Mouse (Mus musculus) midbrain, embryonic 14.5 days (tissue): ENCODE results near the gene Mpped2. TPM values are rescaled to one million over a fixed set of nuclear protein-coding genes. Genes with fewer than 3 reads are reported as not detected.

ENCODE experiments used
- ATAC-seq: fragments of 200-750 bp; cut with Nextera tagmentation; 2 replicates; pipeline ENCODE4 v1.8.0; 2017; ENCODE audit warnings: moderate number of reproducible peaks, moderate library complexity; ENCODE audit not compliant: low FRiP score, low TSS enrichment
- DNase-seq: peaks from one replicate; pipeline ENCODE4 v3.0.0-alpha.2; 2015
- H3K27ac ChIP-seq: fragments of 300-500 bp; sonication (generic); replicated peaks from 2 replicates; pipeline ENCODE4 v1.5.1; 2014; ENCODE audit warnings: mild to moderate bottlenecking, low read depth, low read length, moderate library complexity
- H3K27me3 ChIP-seq: fragments of 300-500 bp; sonication (generic); 2 replicates; pipeline ENCODE4 v1.6.1; 2014; ENCODE audit warnings: low read length, control low read depth, mixed read lengths; ENCODE audit not compliant: control insufficient read depth, insufficient read depth
- H3K36me3 ChIP-seq: fragments of 300-500 bp; sonication (generic); 2 replicates; pipeline ENCODE4 v1.6.1; 2014; ENCODE audit warnings: low read length, control low read depth; ENCODE audit not compliant: control insufficient read depth, insufficient read depth
- H3K4me1 ChIP-seq: fragments of 300-500 bp; sonication (generic); 2 replicates; pipeline ENCODE4 v1.6.1; 2014; ENCODE audit warnings: mild to moderate bottlenecking, antibody characterized with exemption, low read length, control low read depth; ENCODE audit not compliant: control insufficient read depth, insufficient read depth
- H3K4me2 ChIP-seq: fragments of 300-500 bp; sonication (generic); 2 replicates; pipeline ENCODE4 v1.6.1; 2014; ENCODE audit warnings: mild to moderate bottlenecking, low read length, moderate library complexity
- H3K4me3 ChIP-seq: fragments of 300-500 bp; sonication (generic); replicated peaks from 2 replicates; pipeline ENCODE4 v1.5.1; 2014; ENCODE audit warnings: low read depth, low read length
- H3K9ac ChIP-seq: fragments of 300-500 bp; sonication (generic); replicated peaks from 2 replicates; pipeline ENCODE4 v1.6.1; 2014; ENCODE audit warnings: mild to moderate bottlenecking, low read length, moderate library complexity
- H3K9me3 ChIP-seq: fragments of 300-500 bp; sonication (generic); 2 replicates; pipeline ENCODE4 v1.6.1; 2016; ENCODE audit warnings: low read length, control low read depth, mixed read lengths; ENCODE audit not compliant: control insufficient read depth
- WGBS: fragments of 180-500 bp; shearing (Covaris S2); extraction: QIAGEN DNeasy Blood & Tissue Kit; methylation state at CpG from one replicate; pipeline ENCODE4 v1.1.7; 2014; 5-methylcytosine and 5-hydroxymethylcytosine counted together
- polyA plus RNA-seq: library from polyadenylated mRNA; unstranded; fragments of >200 nt; fragmentation: Nextera tagmentation; extraction: Ambion mirVana; gene quantifications from 2 replicates; pipeline ENCODE4 v1.2.1, GENCODE M21; 2014

Gene Mpped2
- polyA plus RNA-seq, 1 experiment from 2014 or later = 163 TPM

DNA sequence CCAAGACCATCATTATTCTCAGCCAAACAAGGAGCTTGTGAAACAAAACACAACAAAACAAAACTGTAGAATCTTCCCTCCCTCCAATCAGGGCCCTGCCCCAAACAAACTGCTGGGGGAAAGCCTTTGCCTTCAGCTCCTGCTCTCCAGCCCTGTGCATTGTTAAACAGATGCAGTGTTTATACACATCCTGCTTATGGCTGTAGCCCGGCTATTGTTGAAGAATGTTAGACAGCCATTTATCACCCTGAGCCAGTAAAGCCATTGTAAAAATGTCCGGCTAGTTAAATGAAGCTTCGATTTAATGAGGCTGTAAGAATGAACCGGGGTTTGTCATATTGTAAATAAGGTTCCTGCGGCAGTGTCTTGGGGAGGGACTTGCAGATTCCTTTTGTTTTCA lies 129.5 kb downstream of the Mpped2 start:
- no peak overlapping the region for H3K4me2 ChIP-seq
- H3K9me3 ChIP-seq = no peaks in the 10 kb centered on the region
- H3K27ac ChIP-seq = no peak overlapping the region
- H3K27me3 ChIP-seq = no peaks in the 10 kb centered on the region
- no peaks in the 10 kb centered on the region for H3K36me3 ChIP-seq
- peaks cover 17% of the 10 kb centered on the region for H3K4me1 ChIP-seq
- 9% methylated on average over 5 of the region's 5 CpGs for WGBS
- peak; percentile 41 for DNase-seq
- no peak for ATAC-seq
- H3K4me3 ChIP-seq = no peak overlapping the region
- no peak overlapping the region for H3K9ac ChIP-seq

DNA sequence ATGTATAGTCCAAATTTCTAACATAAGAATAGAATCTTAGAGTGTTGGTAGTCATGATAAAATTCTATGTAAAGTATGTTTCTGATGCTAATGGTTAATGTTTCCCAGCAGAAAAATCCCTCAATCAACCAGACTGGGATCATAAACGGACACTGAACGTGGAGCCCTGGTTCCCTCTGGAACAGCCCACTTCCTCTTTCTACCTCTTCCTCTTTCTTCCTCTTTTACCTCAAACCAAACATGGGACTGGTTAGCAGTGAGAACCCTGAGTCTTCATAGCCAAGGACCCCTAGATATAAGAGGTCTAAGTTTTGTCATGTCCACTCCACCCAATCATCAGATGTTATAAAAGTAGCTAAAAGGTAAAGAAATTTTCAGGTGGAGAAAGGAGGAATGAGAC lies 132.4 kb downstream of the Mpped2 start:
- Histone ChIP-seq H3K4me1 (peaks cover 37% of the 10 kb centered on the region), H3K36me3 (no peaks in the 10 kb centered on the region), H3K4me3 (no peak overlapping the region), H3K27ac (no peak overlapping the region), H3K9me3 (no peaks in the 10 kb centered on the region), H3K9ac (no peak overlapping the region), H3K4me2 (no peak overlapping the region), H3K27me3 (no peaks in the 10 kb centered on the region)
- 93% methylated on average over 2 of the region's 2 CpGs for WGBS
- ATAC-seq = no peak
- no peak for DNase-seq

DNA sequence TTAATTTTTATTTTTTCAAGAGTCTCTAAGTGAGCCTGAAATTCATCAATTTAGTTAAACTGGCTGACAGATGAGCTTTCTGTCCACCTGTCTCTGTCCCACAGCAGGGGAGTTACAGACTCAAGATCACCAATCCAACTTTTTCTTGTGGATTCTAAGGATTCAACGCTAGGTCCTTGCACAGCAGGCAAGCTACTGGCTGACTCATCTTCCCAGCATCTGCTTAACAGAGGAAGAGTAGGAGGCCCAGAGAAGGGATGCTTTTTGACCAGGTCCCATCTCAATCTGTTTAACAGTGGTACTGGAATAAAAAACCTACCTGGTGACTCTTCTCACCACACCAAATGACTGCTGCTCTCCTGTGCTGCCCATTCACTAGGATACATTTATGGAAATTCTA lies 133.0 kb downstream of the Mpped2 start:
- Histone ChIP-seq H3K4me3 (no peak overlapping the region), H3K9me3 (no peaks in the 10 kb centered on the region), H3K36me3 (no peaks in the 10 kb centered on the region), H3K27ac (no peak overlapping the region), H3K9ac (no peak overlapping the region), H3K4me2 (no peak overlapping the region), H3K4me1 (peaks cover 37% of the 10 kb centered on the region), H3K27me3 (no peaks in the 10 kb centered on the region)
- ATAC-seq (no peak), DNase-seq (no peak)
- 79% methylated on average over 1 of the region's 1 CpGs for WGBS

DNA sequence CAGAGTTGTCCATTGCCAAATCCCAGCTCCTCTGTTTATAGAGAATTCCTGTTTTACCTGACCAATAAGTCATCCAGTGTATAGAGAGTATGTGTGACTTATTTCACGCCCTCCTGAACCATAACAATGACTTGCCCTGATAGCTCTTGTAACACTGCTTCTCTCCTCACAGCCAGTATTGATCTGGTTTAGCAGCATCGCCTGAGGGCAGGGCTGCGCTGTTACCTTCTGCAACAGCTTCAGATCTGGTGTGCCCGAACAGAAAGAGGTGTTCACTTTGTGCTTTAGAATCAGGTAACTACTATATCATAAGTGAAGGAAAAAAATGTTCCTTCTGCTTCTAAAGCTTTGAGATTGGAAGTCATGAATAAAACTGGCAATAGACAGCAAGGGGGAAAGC lies 133.7 kb downstream of the Mpped2 start:
- no peak overlapping the region for H3K9ac ChIP-seq
- no peak for DNase-seq
- no peak overlapping the region for H3K4me2 ChIP-seq
- H3K4me1 ChIP-seq = peaks cover 34% of the 10 kb centered on the region
- H3K27me3 ChIP-seq = no peaks in the 10 kb centered on the region
- 71% methylated on average over 4 of the region's 4 CpGs for whole genome bisulfite sequencing
- no peaks in the 10 kb centered on the region for H3K36me3 ChIP-seq
- no peaks in the 10 kb centered on the region for H3K9me3 ChIP-seq
- no peak overlapping the region for H3K27ac ChIP-seq
- ATAC-seq = no peak
- H3K4me3 ChIP-seq = no peak overlapping the region

DNA sequence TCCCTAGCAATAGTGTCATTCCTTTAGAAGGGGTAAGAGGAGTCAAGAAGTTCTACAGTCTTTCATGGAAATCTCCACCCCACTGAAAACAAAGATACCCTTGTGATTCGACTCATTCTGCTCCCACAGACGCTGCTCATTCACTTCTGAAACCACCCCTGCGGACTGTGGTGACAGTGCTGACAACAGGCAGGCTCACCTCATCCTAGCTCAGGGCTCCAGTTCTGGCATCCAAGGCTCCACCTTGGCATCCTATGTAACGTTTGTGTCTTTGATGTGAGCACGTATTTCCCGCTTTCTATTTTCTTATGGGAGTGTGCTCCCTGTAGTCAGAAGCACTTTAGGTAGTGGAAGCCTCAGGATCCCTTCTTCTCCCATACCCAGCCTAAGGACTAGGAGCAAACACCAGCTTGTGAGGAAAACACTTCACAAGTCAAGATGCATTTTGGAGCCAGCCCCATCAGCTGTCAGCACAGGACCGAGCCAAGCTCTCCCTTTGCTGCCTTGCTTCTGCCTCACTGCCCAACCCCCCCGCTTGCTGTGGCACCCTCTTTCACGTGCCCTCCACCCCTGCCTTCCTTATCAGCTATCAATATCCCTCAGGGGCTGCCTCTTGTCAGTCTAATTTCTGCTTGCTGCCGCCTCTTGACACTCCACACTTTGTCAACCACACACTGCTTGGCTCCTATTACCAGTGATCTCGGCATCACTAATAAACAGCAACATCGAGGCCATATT lies 135.7 kb downstream of the Mpped2 start:
- WGBS = 57% methylated on average over 12 of the region's 12 CpGs
- H3K9me3 ChIP-seq = no peaks in the 10 kb centered on the region
- H3K4me3 ChIP-seq = no peak overlapping the region
- H3K4me2 ChIP-seq = no peak overlapping the region; the same call in 1 of the 2 replicates
- no peaks in the 10 kb centered on the region for H3K27me3 ChIP-seq
- H3K36me3 ChIP-seq = no peaks in the 10 kb centered on the region
- H3K9ac ChIP-seq = no peak overlapping the region
- peaks cover 20% of the 10 kb centered on the region for H3K4me1 ChIP-seq
- peak; percentile 28 for DNase-seq
- ATAC-seq = 0 out of 2 replicates have a peak, but pooled peaks have one; percentile 14
- H3K27ac ChIP-seq = 0 out of 2 replicates have a peak overlapping the region, but pooled peaks have one; percentile 3

DNA sequence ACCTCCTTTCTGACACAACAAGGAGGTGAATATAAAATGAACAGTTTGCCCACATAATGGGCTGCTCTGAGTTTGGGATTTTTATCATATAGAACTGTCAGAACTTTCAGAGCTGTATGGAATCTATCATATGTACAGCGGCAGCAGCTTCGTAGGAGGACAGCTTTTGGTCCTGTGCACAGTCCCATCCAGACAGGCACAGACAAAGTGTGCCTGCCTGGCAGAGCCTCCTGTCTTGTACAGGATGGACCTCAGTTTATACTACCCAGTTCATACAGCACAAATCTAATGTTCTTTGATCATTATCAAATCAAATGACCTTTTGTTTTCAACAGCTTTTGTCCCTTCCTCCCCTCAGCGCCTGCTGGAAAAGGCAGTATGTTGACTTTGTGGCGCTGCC lies 136.4 kb downstream of the Mpped2 start:
- H3K27me3 ChIP-seq = no peaks in the 10 kb centered on the region
- H3K9me3 ChIP-seq = no peaks in the 10 kb centered on the region
- H3K4me3 ChIP-seq = no peak overlapping the region
- H3K36me3 ChIP-seq = no peaks in the 10 kb centered on the region
- H3K4me2 ChIP-seq = no peak overlapping the region
- H3K4me1 ChIP-seq = peaks cover 20% of the 10 kb centered on the region
- ATAC-seq = no peak
- H3K27ac ChIP-seq = no peak overlapping the region
- no peak overlapping the region for H3K9ac ChIP-seq
- 71% methylated on average over 4 of the region's 4 CpGs for WGBS
- peak; percentile 33 for DNase-seq

DNA sequence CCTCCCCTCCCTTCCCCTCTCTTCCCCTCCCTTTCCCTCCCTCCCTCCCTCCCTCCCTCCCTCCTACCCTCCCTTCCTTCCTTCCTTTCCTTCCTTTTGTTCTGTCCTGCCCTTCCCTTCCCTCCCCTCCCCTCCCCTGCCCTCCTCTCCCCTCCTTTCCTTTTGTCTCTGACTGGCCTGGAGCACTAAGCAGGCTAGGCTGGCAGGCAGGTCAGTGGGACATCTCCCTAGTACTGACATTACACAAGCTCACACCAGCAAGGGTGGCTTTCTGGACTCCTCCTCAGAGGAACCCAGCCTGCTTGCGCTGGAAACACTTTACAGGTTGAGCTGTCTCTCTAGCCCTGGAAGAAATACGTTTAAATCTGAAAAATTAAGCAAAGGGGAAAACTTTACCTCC lies 139.5 kb downstream of the Mpped2 start:
- ATAC-seq = no peak

DNA sequence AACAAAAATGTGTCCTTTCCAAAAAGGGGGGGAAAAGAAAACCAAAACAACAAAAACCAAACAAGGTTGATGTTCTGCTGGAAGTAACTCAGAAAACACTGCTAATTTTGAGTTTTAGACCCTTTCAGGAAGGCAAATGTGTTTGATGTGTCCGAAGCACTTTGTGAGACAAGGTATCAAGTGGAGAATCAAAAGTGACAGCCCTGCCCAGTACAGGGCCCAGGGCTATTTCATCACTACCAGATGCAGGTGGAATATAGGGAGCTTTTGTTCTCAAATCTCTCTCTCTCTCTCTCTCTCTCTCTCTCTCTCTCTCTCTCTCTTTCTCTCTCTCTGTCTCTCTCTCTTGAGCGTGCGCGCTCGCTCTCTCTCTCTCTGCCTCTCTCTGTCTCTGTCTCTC lies 140.1 kb downstream of the Mpped2 start:
- ATAC-seq (no peak), DNase-seq (no peak)
- H3K4me3 ChIP-seq = no peak overlapping the region
- no peaks in the 10 kb centered on the region for H3K27me3 ChIP-seq
- no peak overlapping the region for H3K9ac ChIP-seq
- no peaks in the 10 kb centered on the region for H3K36me3 ChIP-seq
- H3K4me2 ChIP-seq = no peak overlapping the region
- no peaks in the 10 kb centered on the region for H3K9me3 ChIP-seq
- no peak overlapping the region for H3K27ac ChIP-seq
- peaks cover 20% of the 10 kb centered on the region for H3K4me1 ChIP-seq
- 73% methylated on average over 5 of the region's 5 CpGs for WGBS

More for the DNA sequence above, 139.5 kb downstream of the Mpped2 start:
- WGBS = 52% methylated on average over 2 of the region's 2 CpGs
- Histone ChIP-seq H3K27me3 (no peaks in the 10 kb centered on the region), H3K27ac (no peak overlapping the region), H3K9ac (no peak overlapping the region), H3K4me2 (no peak overlapping the region), H3K4me3 (no peak overlapping the region), H3K9me3 (no peaks in the 10 kb centered on the region), H3K36me3 (no peaks in the 10 kb centered on the region), H3K4me1 (peaks cover 20% of the 10 kb centered on the region)
- DNase-seq = no peak

DNA sequence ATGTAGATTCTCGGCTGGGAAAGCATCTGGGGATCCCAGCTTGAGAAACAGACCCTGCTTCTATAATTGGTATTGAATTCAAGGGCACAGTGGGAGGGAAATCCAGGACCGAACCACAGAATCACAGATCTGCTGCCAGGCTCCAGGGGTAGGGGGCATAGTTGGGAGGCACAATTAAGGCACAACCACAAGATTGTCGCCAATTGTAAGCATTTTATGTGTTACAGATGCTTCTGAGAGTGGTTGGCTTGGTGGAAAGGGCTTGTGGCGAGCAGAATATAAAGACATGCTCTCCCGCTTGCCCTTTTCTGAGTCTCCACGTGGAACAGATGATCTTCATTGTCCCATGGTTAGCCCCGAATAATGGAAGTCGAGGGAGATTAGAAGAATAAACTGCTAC lies 142.3 kb downstream of the Mpped2 start:
- H3K27ac ChIP-seq = no peak overlapping the region
- no peak overlapping the region for H3K4me2 ChIP-seq
- DNase-seq = no peak

More for the DNA sequence above, 142.3 kb downstream of the Mpped2 start:
- Histone ChIP-seq H3K9me3 (no peaks in the 10 kb centered on the region), H3K4me1 (no peaks in the 10 kb centered on the region; the same call in 1 of the 2 replicates), H3K27me3 (no peaks in the 10 kb centered on the region), H3K9ac (no peak overlapping the region), H3K36me3 (no peaks in the 10 kb centered on the region), H3K4me3 (no peak overlapping the region)
- ATAC-seq = no peak
- WGBS = 34% methylated on average over 8 of the region's 8 CpGs
